Mouse (Mus musculus): ENCODE measurements around the gene Mnt. TPM values are rescaled to one million over a fixed set of nuclear protein-coding genes. Genes with fewer than 3 reads are reported as not detected.
A peak's percentile ranks its signal among the peaks of the same experiment; 100 is the strongest.

The Mnt gene
- polyA plus RNA-seq, 1 experiment from 2014 or later = 5.2 TPM

GRCm38 (mm10) chr11:74864421-74864820 is 33.7 kb downstream of the Mnt start:
- H3K27ac ChIP-seq (replicated peaks) = no peak overlapping the region

GRCm38 (mm10) chr11:74865252-74865651 is 34.5 kb downstream of the Mnt start:
- no peak overlapping the region for H3K27ac ChIP-seq (replicated peaks)
- peaks cover 28% of the 10 kb centered on the region for H3K36me3 ChIP-seq (replicated peaks)
- H3K9me3 ChIP-seq = no peaks in the 10 kb centered on the region
- no peak overlapping the region for H3K4me3 ChIP-seq
- no peak for DNase-seq (ENCODE audit: low spot score)
- 79% methylated on average over 9 of the region's 9 CpGs for WGBS
- H3K4me1 ChIP-seq = peaks cover 17% of the 10 kb centered on the region; the same call in 1 of the 2 replicates
- H3K27me3 ChIP-seq (replicated peaks; ENCODE audit: low read depth, poor library complexity, severe bottlenecking) = no peaks in the 10 kb centered on the region

More at GRCm38 (mm10) chr11:74864421-74864820, 33.7 kb downstream of the Mnt start:
- Histone ChIP-seq H3K4me3 (no peak overlapping the region), H3K27me3 (replicated peaks; ENCODE audit: low read depth, poor library complexity, severe bottlenecking) (no peaks in the 10 kb centered on the region), H3K36me3 (replicated peaks) (peaks cover 30% of the 10 kb centered on the region), H3K9me3 (no peaks in the 10 kb centered on the region), H3K4me1 (peaks cover 17% of the 10 kb centered on the region; the same call in 1 of the 2 replicates)
- DNase-seq (ENCODE audit: low spot score) = no peak
- 83% methylated on average over 9 of the region's 9 CpGs for WGBS

DNA sequence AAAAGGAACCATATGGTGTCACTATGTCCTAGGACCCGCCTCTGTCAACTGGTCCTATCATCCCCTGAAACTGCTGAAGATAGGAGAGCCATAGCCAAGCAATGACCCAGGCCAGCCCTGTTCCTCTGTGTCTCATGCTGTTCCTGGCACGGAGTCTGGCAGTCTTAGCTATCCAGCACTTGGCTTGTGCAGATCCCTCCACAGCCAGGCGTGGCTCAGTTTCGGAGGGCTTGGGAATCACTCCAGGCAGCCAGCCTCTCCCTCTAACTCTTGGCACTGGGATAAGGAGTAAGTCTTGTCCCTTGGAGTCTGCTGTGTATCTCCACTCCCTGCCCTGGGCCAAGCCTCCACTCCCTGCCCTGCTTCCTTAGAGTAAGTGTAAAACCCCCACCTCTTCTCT is 35.9 kb downstream of the Mnt start:
- Histone ChIP-seq H3K36me3 (replicated peaks) (peaks cover 28% of the 10 kb centered on the region), H3K4me1 (peaks cover 16% of the 10 kb centered on the region; the same call in 1 of the 2 replicates), H3K27me3 (replicated peaks; ENCODE audit: low read depth, poor library complexity, severe bottlenecking) (no peaks in the 10 kb centered on the region), H3K9me3 (no peaks in the 10 kb centered on the region), H3K27ac (replicated peaks) (no peak overlapping the region), H3K4me3 (no peak overlapping the region)
- no peak for DNase-seq (ENCODE audit: low spot score)
- 82% methylated on average over 4 of the region's 4 CpGs for WGBS

DNA sequence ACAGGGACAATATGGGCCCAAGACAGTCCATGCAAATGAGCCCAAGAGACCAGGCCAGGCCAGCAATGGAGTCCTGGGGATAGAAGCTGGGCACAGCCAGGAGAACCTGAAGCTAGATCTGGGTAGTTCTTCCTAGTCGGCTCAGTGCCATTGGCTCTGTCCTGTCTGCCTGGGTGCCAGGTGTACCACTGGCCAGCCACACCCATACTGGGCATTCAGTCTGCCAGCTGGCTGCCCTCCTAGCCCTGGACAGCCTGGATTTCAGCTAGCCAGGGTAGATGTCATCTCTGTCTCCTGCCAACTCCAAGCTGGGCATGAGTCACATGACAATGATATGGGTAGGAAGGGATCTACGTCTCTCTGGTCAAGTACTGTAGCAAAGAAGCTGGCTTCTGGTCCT is 36.5 kb downstream of the Mnt start:
- H3K9me3 ChIP-seq = no peaks in the 10 kb centered on the region
- H3K4me3 ChIP-seq = no peak overlapping the region
- peaks cover 28% of the 10 kb centered on the region for H3K36me3 ChIP-seq (replicated peaks)
- H3K27me3 ChIP-seq (replicated peaks; ENCODE audit: low read depth, poor library complexity, severe bottlenecking) = no peaks in the 10 kb centered on the region
- 92% methylated on average over 2 of the region's 2 CpGs for WGBS
- no peak overlapping the region for H3K27ac ChIP-seq (replicated peaks)
- H3K4me1 ChIP-seq = peaks cover 16% of the 10 kb centered on the region
- DNase-seq (ENCODE audit: low spot score) = no peak

- H3K9me3 ChIP-seq = no peaks in the 10 kb centered on the region
- DNase-seq (ENCODE audit: low spot score) = no peak
- no peak overlapping the region for H3K27ac ChIP-seq (replicated peaks)
- H3K27me3 ChIP-seq (replicated peaks; ENCODE audit: low read depth, poor library complexity, severe bottlenecking) = no peaks in the 10 kb centered on the region
- WGBS = 89% methylated on average over 13 of the region's 13 CpGs
- peaks cover 28% of the 10 kb centered on the region for H3K36me3 ChIP-seq (replicated peaks)
- peaks cover 16% of the 10 kb centered on the region for H3K4me1 ChIP-seq
- H3K4me3 ChIP-seq = no peak overlapping the region
Measured at GRCm38 (mm10) chr11:74868046-74868760, 37.5 kb downstream of the Mnt start.

- Histone ChIP-seq H3K4me3 (no peak overlapping the region), H3K27ac (replicated peaks) (no peak overlapping the region), H3K4me1 (peaks cover 11% of the 10 kb centered on the region), H3K27me3 (replicated peaks; ENCODE audit: low read depth, poor library complexity, severe bottlenecking) (no peaks in the 10 kb centered on the region), H3K9me3 (no peaks in the 10 kb centered on the region), H3K36me3 (replicated peaks) (peaks cover 28% of the 10 kb centered on the region)
- no peak for DNase-seq (ENCODE audit: low spot score)
- 86% methylated on average over 6 of the region's 6 CpGs for WGBS
Measured at GRCm38 (mm10) chr11:74869603-74870002, 38.9 kb downstream of the Mnt start.

GRCm38 (mm10) chr11:74870544-74870943 is 39.8 kb downstream of the Mnt start:
- Histone ChIP-seq H3K27ac (replicated peaks) (no peak overlapping the region), H3K27me3 (replicated peaks; ENCODE audit: low read depth, poor library complexity, severe bottlenecking) (no peaks in the 10 kb centered on the region), H3K4me3 (no peak overlapping the region), H3K4me1 (peaks cover 18% of the 10 kb centered on the region), H3K9me3 (no peaks in the 10 kb centered on the region), H3K36me3 (replicated peaks) (peaks cover 22% of the 10 kb centered on the region)
- 72% methylated on average over 4 of the region's 4 CpGs for WGBS
- DNase-seq (ENCODE audit: low spot score) = no peak

DNA sequence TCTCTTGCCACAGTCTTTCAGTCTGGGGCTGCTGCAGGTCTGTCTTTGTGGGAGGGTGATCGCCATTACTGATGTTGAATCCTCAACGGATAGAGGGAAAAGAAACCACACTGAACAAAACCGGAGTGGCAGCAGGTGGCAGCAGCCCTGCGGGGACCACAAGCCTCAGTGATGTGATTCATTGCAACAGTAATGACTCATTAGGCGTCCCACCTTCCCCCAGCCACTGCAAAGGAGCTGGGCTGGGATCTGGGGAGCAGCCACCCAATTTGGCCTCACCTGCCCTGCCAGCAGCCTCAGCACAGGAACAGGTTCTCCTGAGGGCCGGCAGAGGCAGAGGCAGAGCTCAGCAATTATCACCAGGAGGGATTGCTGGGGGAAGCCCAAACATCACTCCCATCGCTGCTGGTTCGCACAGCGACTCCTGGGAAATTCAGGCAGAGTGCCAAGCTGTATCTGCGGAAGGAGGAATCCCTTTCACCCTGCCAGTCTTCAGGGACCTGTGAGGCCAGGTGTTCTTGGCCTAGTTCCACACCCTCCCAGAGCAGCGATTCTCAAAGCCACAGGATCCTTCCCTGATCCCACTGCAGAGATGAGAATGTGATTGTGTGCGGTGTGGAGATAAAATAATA is 40.4 kb downstream of the Mnt start:
- 39% methylated on average over 12 of the region's 12 CpGs for WGBS
- H3K9me3 ChIP-seq = no peaks in the 10 kb centered on the region
- H3K36me3 ChIP-seq (replicated peaks) = peaks cover 22% of the 10 kb centered on the region
- H3K4me3 ChIP-seq = no peak overlapping the region
- H3K27me3 ChIP-seq (replicated peaks; ENCODE audit: low read depth, poor library complexity, severe bottlenecking) = no peaks in the 10 kb centered on the region
- no peak overlapping the region for H3K27ac ChIP-seq (replicated peaks)
- no peak for DNase-seq (ENCODE audit: low spot score)
- peaks cover 18% of the 10 kb centered on the region for H3K4me1 ChIP-seq

- no peaks in the 10 kb centered on the region for H3K36me3 ChIP-seq (replicated peaks)
- no peaks in the 10 kb centered on the region for H3K9me3 ChIP-seq
- H3K27ac ChIP-seq (replicated peaks) = peak overlapping the region; percentile 21; the same call in 1 of the 2 replicates
- no peaks in the 10 kb centered on the region for H3K27me3 ChIP-seq (replicated peaks; ENCODE audit: low read depth, poor library complexity, severe bottlenecking)
- WGBS = 59% methylated on average over 3 of the region's 3 CpGs
- H3K4me1 ChIP-seq = peaks cover 29% of the 10 kb centered on the region
- H3K4me3 ChIP-seq = no peak overlapping the region
- no peak for DNase-seq (ENCODE audit: low spot score)
Measured at GRCm38 (mm10) chr11:74874630-74875029, 43.9 kb downstream of the Mnt start.

DNA sequence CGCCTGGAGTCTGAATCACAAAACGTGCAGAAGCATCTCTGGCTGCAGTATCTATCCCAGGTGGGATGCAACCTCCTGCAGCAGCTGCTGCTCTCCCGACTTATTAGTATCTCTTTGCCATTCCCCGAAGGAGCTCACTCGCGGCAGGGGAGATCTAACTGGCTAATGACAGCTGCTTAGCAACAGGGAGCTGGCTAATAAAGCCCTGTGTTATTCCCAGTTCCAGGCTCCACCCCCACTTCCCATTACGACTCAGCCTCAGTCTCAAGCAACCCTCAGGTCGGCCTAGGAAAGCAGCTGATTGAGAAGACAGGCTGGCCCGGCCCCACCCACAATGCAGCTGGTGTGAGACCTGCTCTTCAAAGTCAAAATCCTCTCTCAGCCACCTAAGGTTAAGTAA is 46.1 kb downstream of the Mnt start:
- Histone ChIP-seq H3K9me3 (no peaks in the 10 kb centered on the region), H3K4me3 (peak overlapping the region; percentile 14; the same call in 1 of the 2 replicates), H3K27ac (replicated peaks) (no peak overlapping the region; the same call in 1 of the 2 replicates), H3K36me3 (replicated peaks) (no peaks in the 10 kb centered on the region), H3K4me1 (peaks cover 23% of the 10 kb centered on the region), H3K27me3 (replicated peaks; ENCODE audit: low read depth, poor library complexity, severe bottlenecking) (no peaks in the 10 kb centered on the region)
- DNase-seq (ENCODE audit: low spot score) = peak; percentile 72
- WGBS = 3% methylated on average over 9 of the region's 9 CpGs

DNA sequence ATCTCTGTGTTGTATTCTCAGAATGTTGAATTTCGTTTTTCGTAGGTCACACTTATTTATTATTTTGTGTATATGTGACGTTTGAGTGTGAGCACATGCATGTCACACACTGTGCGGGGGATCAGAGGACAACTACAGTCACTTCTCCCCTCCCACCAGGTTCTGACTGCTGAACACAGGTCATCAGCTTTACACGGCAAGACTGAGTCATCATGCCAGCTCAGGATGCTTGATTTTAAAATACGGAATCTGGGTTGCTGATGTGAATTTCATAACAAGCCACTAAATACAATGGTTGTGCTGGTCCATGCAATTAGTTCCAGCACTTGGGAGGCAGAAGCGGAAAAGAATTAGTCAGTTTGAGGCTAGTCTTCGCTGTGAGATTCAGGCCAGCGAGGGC is 50.3 kb downstream of the Mnt start:
- DNase-seq (ENCODE audit: low spot score) = no peak
- Histone ChIP-seq H3K27me3 (replicated peaks; ENCODE audit: low read depth, poor library complexity, severe bottlenecking) (no peaks in the 10 kb centered on the region), H3K4me3 (no peak overlapping the region), H3K36me3 (replicated peaks) (peaks cover 9% of the 10 kb centered on the region), H3K27ac (replicated peaks) (no peak overlapping the region), H3K4me1 (peaks cover 11% of the 10 kb centered on the region), H3K9me3 (no peaks in the 10 kb centered on the region)
- WGBS = 91% methylated on average over 9 of the region's 9 CpGs

DNA sequence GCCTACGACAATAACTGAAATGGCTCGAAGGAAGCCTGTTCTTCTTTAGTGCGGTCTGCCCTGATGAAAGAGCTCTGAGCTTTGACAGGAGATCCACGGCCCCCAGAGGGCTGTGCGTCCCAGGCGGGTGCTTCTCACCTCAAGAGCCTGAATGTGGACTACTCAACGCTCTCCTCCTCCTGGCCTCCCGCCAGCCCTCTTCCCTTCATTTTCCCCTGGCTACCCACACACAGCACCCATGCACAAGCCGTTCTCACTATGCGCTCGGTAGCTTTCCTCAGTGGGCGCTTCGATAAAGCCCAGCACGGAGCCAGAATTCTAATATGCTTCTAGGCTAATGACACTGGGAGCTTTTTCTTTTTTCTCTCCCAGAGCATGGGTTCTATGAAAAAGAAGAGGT is 51.3 kb downstream of the Mnt start:
- Histone ChIP-seq H3K4me1 (peaks cover 3% of the 10 kb centered on the region), H3K9me3 (no peaks in the 10 kb centered on the region), H3K36me3 (replicated peaks) (peaks cover 9% of the 10 kb centered on the region), H3K27me3 (replicated peaks; ENCODE audit: low read depth, poor library complexity, severe bottlenecking) (no peaks in the 10 kb centered on the region), H3K4me3 (no peak overlapping the region), H3K27ac (replicated peaks) (no peak overlapping the region)
- 81% methylated on average over 14 of the region's 14 CpGs for WGBS
- no peak for DNase-seq (ENCODE audit: low spot score)

DNA sequence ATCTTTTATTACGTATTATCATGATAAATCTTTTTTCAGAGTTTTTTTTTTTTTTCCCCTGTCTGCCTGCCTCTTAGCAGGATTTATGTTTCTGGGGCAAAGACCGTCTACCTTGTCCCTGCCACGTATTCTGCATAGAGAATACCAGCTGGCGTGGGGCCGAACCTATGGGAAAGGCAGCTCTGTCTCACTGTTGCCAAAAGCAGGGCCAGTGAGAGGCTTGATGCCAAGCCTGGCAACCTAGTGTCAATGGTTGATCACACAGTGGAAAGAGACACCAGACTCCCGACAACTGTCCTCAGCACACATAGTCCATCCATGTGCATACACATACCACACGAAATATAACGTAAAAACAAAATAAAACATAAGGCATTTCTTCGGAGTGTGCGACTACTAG is 52.4 kb downstream of the Mnt start:
- H3K9me3 ChIP-seq = no peaks in the 10 kb centered on the region
- peaks cover 9% of the 10 kb centered on the region for H3K36me3 ChIP-seq (replicated peaks)
- no peak overlapping the region for H3K4me3 ChIP-seq
- H3K27me3 ChIP-seq (replicated peaks; ENCODE audit: low read depth, poor library complexity, severe bottlenecking) = no peaks in the 10 kb centered on the region
- H3K4me1 ChIP-seq = no peaks in the 10 kb centered on the region
- WGBS = 96% methylated on average over 10 of the region's 10 CpGs
- DNase-seq (ENCODE audit: low spot score) = no peak
- no peak overlapping the region for H3K27ac ChIP-seq (replicated peaks)
